Mouse (Mus musculus) A20 (cell line): Measurements from ENCODE around the gene Sumo3.

Source experiments
- DNase-seq: peaks from one replicate; pipeline ENCODE4 v3.0.0-alpha.2; 2011; ENCODE audit warnings: low read depth, low spot score

Sumo3 gene

DNA sequence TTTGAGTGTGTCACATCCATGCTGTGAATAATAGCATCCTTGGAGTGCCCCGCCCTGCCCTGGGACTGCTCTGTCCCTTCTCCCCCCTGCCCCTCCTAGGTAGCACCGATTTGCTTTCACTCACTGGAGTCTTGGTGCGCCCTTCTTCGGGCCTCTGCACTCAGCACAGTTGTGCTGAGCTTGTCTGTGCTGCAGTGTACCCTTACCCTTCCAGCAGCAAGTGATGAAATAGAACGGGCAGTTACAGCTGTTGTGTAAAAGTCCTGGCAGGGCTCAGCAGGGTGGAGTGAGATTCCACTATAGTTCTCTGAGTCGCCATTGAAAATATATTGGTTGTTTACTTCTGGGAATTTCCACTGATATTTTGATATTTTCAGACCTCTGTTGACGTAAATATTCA is 20.1 kb downstream of the Sumo3 start:
- no peak for DNase-seq

DNA sequence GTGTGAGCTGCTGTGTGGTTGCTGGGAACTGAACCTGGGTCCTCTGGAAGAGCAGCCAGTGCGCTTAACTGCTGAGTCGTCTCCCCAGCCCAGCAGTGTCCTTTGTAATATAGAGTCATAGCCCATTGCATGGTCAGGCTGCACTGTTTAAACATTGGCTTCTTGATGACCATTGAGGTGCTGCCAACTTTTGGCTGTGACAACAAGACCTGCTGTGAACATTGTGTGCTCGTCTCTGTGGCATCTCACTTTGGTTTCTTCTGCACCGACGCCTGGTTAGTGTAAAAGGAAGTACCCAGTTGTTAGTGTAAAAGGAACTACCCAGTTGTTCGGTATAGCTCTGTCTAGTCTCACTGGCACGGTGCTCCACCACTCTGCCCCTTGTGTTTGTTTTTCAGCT is 20.7 kb downstream of the Sumo3 start:
- DNase-seq = no peak

DNA sequence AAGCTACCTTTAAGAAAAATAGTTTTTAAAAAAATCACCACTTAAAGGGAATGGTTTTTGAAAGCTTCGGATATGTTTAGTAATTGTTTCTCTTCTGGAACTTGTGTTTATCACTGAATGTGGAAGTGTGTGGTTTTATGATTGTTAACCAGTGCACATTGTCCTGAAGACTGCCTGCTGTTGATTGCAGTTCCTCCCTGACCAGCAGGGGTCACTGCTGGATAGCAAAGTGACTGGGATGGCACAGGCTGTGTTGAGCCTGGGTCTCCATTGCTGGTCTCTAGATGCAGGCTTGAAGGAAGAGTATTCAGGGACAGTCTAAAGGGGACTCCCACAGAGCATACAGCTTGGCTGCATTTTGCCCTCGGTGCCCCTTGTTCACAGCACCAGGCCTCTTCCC is 21.6 kb downstream of the Sumo3 start:
- DNase-seq = peak; percentile 86

DNA sequence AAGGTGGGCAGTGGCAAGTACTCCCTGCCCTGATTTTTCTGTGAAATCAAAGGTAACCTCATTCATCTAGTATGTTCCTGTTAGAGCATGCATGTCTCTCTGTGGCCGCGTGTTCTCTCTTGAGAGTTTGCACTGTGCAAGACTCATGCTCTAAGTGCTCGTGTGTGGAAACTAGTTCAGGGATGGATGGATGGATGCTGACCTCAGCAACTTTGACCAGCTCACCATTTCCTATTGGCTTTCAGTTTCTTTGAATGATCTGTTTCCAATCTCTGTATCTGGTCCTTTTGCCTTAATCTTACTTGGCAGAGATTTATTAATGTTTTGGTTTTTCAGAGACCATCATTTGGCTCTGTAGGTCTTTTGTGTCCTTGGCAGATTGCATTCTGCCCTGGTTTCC is 23.3 kb downstream of the Sumo3 start:
- DNase-seq = no peak

DNA sequence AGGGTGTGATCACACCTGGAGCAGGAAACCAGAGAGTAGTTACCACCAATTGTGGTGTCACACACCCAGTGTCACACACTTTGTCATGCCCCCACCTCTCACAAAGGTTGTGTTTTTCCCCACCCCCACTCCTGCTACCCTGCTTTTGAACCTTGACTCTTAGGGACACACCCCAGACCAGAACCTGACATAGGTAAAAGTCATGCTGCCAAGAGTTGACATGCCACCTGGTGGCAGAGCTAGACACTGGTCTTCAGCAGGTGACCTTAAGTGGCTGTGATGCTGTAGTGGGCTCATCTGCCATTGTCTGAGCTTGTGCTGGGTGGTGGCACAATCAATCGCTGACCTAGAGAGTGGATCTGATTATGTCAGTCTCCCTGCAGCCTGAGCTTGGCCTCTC is 24.1 kb downstream of the Sumo3 start:
- peak; percentile 31 for DNase-seq

DNA sequence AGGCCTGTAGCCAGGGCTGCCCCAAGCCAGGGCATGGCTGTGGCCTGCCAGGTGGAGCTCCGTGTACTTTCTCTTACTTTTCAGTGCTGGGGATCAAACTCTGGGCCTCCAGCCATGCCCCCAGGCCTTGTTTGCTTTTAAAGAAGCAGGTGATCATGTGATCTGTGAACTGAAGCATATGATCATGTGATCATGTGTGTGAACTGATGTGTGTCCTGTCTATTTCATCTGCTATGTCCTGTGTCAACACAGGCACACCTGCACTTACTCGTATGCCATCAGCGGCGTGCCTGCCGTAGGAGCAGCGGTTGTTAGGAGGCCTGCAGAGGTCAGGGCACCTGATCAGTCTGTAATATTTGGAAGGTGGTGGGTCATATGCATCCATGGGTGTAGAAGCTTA is 28.1 kb downstream of the Sumo3 start:
- DNase-seq = peak; percentile 64

DNA sequence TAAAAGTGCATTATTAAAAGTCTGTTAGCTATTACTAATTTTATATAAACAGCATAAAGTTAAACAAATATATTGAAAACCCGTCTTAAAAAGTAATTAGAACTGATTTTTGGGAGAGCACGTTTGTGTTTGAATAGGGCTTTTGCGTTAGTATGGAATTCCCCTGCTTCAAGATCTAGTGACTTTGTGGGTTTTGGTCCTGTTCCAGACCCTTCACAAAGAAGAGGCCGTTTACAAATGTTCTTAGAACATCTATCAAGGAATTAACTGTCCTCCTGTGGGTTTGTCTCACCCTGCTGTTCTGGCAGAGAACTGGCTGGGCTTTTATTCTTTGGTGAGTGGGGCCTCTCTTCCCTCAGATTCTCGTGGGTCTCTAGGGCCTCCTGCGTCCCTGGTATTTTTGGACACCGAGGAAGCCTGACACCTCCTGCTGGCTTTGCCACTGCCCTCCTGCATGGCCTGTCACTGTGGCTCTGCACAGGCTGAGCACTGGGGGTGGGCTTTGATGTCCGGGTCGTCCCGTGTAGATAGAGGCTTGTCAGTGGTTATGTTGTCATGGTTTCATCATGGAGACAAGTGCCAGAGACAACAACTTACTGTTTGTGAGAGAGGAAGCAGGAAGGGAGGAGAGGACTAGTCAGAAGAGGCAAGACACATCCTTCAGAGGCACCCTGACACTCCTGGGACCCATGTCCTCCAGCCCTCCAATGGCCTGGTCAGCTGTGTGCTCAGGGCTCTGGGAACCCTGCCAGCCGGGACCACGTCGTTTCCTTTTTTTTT is 28.7 kb downstream of the Sumo3 start:
- no peak for DNase-seq

DNA sequence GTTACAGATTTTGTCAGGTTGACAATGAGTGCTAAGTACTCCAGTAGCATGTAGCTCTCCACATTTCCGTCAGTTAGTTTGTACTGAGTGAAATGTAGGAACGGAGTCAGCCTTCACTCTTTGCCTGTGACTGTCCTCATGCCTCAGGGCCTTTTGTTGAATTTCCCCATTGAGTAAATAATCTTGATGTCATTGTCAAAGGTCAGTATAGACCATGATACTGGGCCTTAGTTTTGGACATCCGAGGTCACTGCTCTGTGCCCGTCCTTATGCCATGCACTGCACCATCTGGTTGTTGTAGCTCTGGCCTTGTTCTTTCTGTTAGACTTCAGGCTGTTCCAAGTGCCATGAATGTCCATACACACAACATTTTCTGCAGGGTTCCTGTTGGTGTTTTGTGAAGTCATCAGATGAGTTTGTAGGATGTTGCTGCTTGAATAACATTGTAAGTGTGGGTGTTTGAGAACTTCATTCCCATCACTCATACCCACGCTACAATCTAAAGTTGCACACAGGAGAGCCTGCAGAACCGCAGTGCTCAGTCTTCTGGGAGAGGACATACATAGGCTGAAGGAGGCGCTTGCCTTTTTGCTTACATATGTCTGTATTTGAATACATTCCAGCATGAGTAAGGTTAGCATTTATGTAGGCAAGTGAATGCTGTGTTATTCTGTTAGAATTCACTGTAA is 30.5 kb downstream of the Sumo3 start:
- no peak for DNase-seq

DNA sequence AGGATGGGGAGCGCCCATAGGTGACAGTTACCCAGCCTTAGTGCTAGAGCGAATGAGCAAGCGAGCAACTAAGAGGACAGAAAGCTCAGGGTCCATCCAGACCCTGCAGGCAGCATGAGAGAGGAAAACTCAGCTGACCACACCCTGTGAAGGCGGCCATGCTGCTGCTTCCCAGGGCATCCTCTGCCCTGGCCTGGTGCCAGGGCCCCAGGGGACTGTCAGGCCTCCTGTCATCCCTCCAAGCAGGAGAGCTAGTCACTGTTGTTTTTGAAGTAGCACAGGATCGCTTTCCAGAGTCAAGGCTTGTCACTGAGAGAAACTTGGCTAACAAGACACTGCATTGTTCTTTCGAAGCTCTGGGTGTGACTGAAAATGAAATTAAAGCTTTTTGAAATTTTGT is 33.1 kb downstream of the Sumo3 start:
- DNase-seq = no peak

DNA sequence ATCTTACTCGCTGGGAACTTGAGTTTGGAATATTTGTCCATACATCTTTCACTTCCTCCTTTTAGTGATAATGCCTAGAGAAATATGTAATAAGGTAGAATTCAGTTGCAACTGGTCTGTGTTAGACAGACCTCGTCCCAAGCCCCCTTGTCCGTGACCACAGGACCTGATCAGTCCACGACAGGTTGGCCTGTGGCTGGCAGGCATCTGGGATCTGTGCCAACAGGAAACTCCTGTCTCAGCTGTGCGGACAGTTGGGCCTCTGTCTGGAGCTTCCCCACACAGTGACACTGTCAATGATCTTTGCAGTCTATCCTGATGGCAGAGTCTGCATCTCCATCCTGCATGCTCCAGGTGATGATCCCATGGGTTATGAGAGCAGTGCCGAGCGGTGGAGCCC is 37.3 kb downstream of the Sumo3 start:
- DNase-seq = no peak

DNA sequence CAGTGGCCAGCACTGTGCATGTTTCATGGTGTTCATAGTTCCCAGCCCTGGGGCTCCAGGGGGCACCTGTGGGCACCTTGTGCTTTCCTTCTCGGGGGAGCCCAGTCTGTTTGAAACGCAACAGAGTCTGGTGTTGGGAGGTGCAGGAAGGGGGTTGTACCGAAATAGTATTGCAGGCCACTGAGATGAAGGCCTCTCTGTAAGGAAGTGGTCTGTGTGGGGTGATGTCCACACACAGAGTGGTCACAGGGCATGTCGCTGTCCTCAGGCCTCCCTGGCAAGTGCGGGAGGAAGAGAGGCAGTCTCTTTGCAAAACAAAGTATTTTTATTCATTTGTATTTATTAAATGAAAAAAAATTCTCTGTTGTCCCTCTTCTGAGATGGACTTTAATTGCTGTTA is 39.7 kb downstream of the Sumo3 start:
- DNase-seq = no peak

DNA sequence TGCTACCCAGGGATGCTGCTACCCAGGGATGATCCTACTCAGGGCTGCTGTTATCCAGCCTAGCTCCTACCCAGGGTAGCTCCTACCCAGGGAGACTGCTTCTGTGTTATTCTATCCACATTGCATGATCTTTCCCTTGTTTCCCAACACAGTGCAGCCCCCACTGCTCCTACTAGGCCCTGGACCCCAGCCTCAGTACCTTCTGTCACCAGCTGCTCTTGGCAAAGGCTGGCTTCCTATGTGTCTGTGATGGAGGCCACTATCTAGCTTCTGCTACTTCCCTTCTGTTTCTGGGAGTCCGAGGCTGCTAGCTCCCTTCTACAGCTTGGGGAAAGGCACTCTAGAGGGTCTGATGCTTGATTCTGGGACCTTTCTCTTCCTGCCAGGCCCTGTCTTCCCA is 41.6 kb downstream of the Sumo3 start:
- DNase-seq = no peak

DNA sequence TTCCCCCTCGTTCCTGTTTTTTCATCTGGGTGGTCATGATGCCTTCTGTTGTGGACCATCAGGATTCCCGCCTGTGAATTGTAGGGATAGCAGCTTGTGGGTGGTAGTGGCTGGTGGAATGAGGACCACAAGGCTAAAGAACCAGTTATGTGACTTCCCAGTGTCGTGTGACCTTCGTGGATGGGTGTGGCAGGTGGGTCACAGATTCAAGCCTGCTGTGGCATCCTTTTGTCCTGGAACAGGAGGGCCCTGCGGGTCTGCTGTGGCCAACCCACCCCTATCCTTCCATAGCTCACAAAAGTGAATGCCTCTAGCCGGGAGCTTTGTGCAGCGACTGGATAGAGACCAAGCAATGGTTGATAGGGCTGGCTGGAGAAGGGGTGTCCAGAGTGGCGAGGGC is 42.0 kb downstream of the Sumo3 start:
- DNase-seq = no peak

DNA sequence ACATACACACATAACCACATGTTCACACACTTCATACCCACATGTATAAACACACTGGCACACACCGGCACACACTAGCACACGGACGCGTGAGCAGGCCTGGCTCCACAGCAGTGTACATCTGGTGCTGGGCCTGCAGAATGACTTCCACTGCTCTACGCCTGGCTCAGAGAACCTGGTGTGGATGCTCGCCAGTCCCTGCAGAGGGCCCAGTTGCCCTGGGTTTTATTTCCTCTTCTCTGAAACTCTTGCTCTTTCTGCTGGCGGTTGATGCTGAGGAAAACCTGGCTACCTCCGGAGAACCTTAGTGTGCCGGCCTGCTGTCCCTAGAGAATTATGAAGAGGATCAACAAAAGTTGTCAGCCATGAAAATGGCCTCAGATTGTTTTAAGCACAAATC is 46.1 kb downstream of the Sumo3 start:
- no peak for DNase-seq

DNA sequence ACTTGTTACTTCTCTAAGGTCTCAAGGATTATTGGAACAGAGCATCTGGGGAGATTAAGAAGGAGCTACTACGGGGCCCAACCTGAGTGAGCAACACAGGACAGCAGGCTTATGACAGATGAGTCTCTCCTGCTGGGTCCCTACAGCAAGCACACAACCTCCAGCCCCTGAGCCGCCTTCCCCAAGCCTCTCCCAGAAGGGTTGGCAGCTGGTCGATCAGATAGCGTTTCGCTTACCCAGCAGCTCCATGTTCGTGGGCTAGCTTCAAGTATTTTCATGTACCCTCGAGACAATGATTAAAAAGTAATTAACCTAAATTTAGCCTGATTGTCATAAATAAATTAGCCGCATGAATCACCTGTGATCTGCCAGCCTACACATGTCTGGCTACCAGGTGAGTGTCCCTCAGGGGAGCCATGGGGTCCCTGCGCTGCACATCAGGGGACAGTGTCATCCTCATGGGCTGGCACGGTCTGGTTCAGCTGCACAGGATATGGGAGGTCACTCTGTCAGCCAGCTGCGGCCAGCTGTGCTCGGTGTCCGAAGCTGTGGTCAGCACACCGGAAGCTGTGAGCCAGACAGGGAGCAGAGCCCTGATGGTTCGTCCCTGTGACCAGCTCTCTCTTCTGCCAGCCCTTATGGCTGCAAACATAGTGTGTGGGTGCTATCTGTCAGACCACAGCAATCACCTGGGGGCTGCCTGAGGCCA is 52.5 kb downstream of the Sumo3 start:
- no peak for DNase-seq

DNA sequence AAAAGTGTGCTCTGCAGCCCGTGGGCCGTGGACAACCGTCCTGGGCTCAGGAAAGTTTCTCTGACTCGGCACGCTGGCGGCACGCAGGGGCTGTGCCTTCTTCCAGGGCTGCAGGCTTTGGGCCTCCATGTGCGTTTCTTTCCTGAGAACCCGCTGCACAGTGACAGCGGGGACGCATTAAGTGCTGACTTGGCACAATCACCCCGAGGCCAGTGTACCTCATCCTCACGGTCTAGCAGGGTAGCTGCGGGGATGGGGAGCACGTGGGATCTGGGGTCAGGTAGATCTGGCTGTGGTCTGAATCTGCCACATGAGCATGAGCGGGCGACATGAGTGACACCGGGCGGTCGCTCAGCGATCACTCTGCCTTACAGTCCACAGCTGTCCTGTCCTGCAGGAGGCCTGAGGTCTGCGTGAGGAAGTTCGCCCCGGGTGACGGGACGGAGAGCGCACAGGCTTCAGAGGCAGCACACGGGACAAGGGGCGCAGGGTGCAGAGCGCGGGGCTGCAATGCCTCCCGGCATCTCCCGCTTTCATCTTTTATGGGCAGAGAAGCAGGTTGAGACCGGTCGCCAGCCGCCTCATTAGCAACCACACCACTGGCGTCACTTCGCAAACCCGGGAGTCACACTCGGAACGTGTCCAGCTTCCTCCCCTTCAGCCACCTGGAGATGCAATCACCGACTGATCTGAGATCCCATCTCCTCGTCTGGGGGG is 58.2 kb downstream of the Sumo3 start:
- no peak for DNase-seq

DNA sequence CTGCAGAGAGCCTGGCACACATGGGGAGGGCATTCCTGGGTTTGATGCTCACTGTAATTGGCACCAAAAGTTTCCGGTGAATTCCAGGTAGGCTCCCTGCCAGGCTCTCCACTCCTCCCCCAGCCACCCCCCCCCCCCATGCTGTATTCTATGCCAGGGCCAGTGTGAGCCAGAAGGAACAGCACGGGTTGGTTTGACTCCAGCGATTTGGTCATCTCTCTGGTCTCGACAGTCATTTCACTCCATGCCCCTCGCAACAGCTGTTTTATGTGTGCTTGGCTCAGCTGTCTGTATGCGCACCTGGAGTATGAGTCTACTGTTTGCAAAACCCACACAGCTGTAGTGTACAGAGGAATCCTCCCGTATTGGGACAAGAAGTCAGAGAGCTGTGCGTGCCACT is 60.4 kb downstream of the Sumo3 start:
- DNase-seq = no peak

DNA sequence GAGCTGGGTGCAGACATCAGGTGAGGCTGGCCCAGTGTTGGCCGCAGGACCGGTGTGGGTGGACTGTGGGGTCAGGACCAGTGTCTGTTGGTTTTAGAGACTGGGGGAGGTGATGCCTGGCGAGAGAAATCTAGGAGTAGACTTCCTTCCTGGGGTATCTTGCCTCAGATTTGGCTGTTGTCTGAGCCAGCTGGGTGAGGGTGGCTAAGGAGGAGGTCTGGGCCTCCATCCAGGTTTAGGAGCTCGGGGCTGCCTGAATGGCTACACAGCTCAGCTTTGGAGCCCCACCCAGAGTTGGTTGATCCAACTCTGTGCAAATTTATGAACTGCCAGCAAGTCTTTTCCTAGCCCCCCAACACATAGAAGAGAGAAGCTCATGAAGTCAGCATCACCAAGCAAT is 61.5 kb downstream of the Sumo3 start:
- DNase-seq = no peak
